Mouse (Mus musculus) lung, embryonic 16.5 days (tissue): Measurements from ENCODE around the gene Pnldc1. TPM values are rescaled to one million over a fixed set of nuclear protein-coding genes. Genes with fewer than 3 reads are reported as not detected.
"Not testable (repeated sequence)": the region's sequence is repeated elsewhere in the genome, so short reads cannot be mapped to it uniquely, and the experiment has no call there.

ENCODE experiments used
- ATAC-seq: fragments of 200-750 bp; cut with Nextera tagmentation; 2 replicates; pipeline ENCODE4 v1.8.0; 2017; ENCODE audit warnings: low read depth, mild to moderate bottlenecking, moderate library complexity
- H3K27ac ChIP-seq: fragments of 300-500 bp; sonication (generic); 2 replicates; pipeline ENCODE4 v1.5.1; 2014; ENCODE audit warnings: mild to moderate bottlenecking, control low read depth, low read length
- H3K27me3 ChIP-seq: fragments of 300-500 bp; sonication (generic); 2 replicates; pipeline ENCODE4 v1.6.1; 2014; ENCODE audit warnings: low read depth, low read length, mixed read lengths; ENCODE audit not compliant: control insufficient read depth, insufficient read depth
- H3K36me3 ChIP-seq: fragments of 300-500 bp; sonication (generic); 2 replicates; pipeline ENCODE4 v1.6.1; 2014; ENCODE audit warnings: low read length; ENCODE audit not compliant: control insufficient read depth, insufficient read depth
- H3K4me1 ChIP-seq: fragments of 300-500 bp; sonication (generic); replicated peaks from 2 replicates; pipeline ENCODE4 v1.6.1; 2014; ENCODE audit warnings: low read length, mixed read lengths; ENCODE audit not compliant: control insufficient read depth, insufficient read depth
- H3K4me2 ChIP-seq: fragments of 300-500 bp; sonication (generic); 2 replicates; pipeline ENCODE4 v1.6.1; 2014; ENCODE audit warnings: low read depth, low read length, control low read depth
- H3K4me3 ChIP-seq: fragments of 300-500 bp; sonication (generic); 2 replicates; pipeline ENCODE4 v1.5.1; 2014; ENCODE audit warnings: mild to moderate bottlenecking, low read length, control low read depth
- H3K9ac ChIP-seq: fragments of 300-500 bp; sonication (generic); 2 replicates; pipeline ENCODE4 v1.6.1; 2014; ENCODE audit warnings: low read length, control low read depth
- H3K9me3 ChIP-seq: fragments of 300-500 bp; sonication (generic); 2 replicates; pipeline ENCODE4 v1.6.1; 2016; ENCODE audit warnings: low read length; ENCODE audit not compliant: control insufficient read depth
- WGBS: fragments of 180-500 bp; shearing (Covaris S2); extraction: QIAGEN DNeasy Blood & Tissue Kit; methylation state at CpG from one replicate; pipeline ENCODE4 v1.1.7; 2014; 5-methylcytosine and 5-hydroxymethylcytosine counted together
- polyA plus RNA-seq: library from polyadenylated mRNA; unstranded; fragments of >200 nt; fragmentation: Nextera tagmentation; extraction: Ambion mirVana; gene quantifications from 2 replicates; pipeline ENCODE4 v1.2.1, GENCODE M21; 2015

Pnldc1 gene
- polyA plus RNA-seq, 1 experiment from 2014 or later = 0.69 TPM

DNA sequence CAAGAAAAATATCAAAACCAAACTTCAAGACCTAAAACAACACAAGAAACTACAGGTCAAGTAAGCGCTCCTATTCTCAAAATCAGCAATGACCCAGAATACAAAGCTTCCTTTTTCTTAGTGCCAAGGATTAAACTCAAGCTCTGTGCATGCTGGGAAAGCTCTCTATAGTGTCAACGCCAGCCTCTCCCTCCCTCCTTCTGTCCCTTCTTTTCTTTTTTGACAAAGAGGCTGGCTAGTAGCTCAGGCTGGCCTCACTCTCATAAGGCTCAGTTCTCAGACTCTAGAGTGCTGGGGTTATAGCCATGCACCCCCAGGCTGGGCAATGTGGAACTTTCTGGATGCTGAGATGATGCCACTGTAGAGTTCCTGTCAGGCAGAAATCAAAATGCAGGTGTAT lies 28.0 kb upstream of the Pnldc1 start:
- Histone ChIP-seq H3K27me3 (no peaks in the 10 kb centered on the region), H3K4me1 (0 out of 2 replicates have a peak, but pooled peaks cover 4% of the 10 kb centered on the region), H3K4me3 (no peak overlapping the region), H3K9ac (no peak overlapping the region), H3K27ac (no peak overlapping the region), H3K9me3 (no peaks in the 10 kb centered on the region), H3K36me3 (no peaks in the 10 kb centered on the region), H3K4me2 (no peak overlapping the region)
- no peak for ATAC-seq
- WGBS = 55% methylated on average over 2 of the region's 2 CpGs

- no peak for ATAC-seq
Measured at GRCm38 (mm10) chr17:12937412-12937970, 27.5 kb upstream of the Pnldc1 start.

DNA sequence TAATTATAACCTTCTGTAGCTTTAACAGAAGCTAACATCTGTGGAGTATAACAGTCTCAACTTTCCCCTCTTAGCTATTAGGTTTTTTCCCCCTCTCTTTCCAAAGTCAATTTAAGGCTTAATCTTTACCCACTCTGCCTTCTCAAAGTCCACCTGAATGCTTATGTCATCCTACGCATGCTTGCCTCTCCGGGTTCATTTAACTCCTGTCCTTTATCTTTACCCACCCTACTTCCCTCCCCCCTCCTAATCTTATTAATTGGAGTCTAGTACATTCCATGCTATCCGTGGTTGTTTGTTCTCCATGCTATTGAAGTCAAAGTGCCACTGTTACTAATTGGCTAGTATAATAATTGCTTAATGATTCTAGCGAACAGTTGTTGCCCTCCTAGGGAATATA lies 25.7 kb upstream of the Pnldc1 start:
- H3K4me3 ChIP-seq = no peak overlapping the region
- no peak for ATAC-seq
- no peak overlapping the region for H3K4me2 ChIP-seq
- H3K27ac ChIP-seq = no peak overlapping the region
- H3K27me3 ChIP-seq = no peaks in the 10 kb centered on the region
- H3K36me3 ChIP-seq = no peaks in the 10 kb centered on the region
- no peak overlapping the region for H3K9ac ChIP-seq
- H3K9me3 ChIP-seq = no peaks in the 10 kb centered on the region
- 48% methylated on average over 4 of the region's 4 CpGs for WGBS
- 0 out of 2 replicates have a peak, but pooled peaks cover 4% of the 10 kb centered on the region for H3K4me1 ChIP-seq

More at GRCm38 (mm10) chr17:12937412-12937970, 27.5 kb upstream of the Pnldc1 start:
- H3K9ac ChIP-seq = no peak overlapping the region
- H3K4me2 ChIP-seq = no peak overlapping the region
- H3K36me3 ChIP-seq = no peaks in the 10 kb centered on the region
- 60% methylated on average over 2 of the region's 2 CpGs for WGBS
- H3K9me3 ChIP-seq = no peaks in the 10 kb centered on the region
- H3K4me3 ChIP-seq = no peak overlapping the region
- no peaks in the 10 kb centered on the region for H3K27me3 ChIP-seq
- H3K27ac ChIP-seq = no peak overlapping the region
- H3K4me1 ChIP-seq = 0 out of 2 replicates have a peak, but pooled peaks cover 4% of the 10 kb centered on the region

- ATAC-seq, H3K9me3 ChIP-seq, H3K4me3 ChIP-seq, H3K9ac ChIP-seq, H3K4me1 ChIP-seq, H3K27me3 ChIP-seq, H3K4me2 ChIP-seq, H3K36me3 ChIP-seq, H3K27ac ChIP-seq: not testable (repeated sequence)
- WGBS = 85% methylated on average over 5 of the region's 5 CpGs
Measured at GRCm38 (mm10) chr17:12931576-12931975, 21.5 kb upstream of the Pnldc1 start.

- no peak overlapping the region for H3K27ac ChIP-seq
- H3K36me3 ChIP-seq = peaks cover 41% of the 10 kb centered on the region
- no peak overlapping the region for H3K4me2 ChIP-seq
- H3K4me1 ChIP-seq = no peaks in the 10 kb centered on the region
- no peak overlapping the region for H3K9ac ChIP-seq
- H3K4me3 ChIP-seq = no peak overlapping the region
- no peak for ATAC-seq
- WGBS = 87% methylated on average over 8 of the region's 8 CpGs
- no peaks in the 10 kb centered on the region for H3K9me3 ChIP-seq
- no peaks in the 10 kb centered on the region for H3K27me3 ChIP-seq
Measured at GRCm38 (mm10) chr17:12925703-12926180, 15.7 kb upstream of the Pnldc1 start.

DNA sequence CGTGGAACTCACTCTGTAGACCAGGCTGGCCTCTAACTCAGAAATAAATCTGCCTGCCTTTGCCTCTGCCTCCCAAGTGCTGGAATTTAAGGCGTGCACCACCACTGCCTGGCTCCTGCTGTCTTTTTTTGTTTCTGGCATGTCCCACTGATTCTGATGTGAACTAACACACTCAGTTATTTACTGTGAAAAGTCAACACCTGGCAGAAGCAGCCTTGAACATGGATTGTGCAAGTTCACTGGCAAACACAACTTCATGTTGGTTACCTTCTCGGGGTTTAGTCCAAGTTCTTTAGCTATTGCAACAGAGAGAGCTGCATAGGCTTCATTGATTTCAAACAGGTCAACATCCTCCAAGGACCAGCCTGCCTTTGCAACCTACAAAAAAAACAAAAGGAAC lies 15.0 kb upstream of the Pnldc1 start:
- peaks cover 49% of the 10 kb centered on the region for H3K36me3 ChIP-seq
- no peaks in the 10 kb centered on the region for H3K9me3 ChIP-seq
- no peak; the same call in 1 of the 2 replicates for ATAC-seq
- no peaks in the 10 kb centered on the region for H3K27me3 ChIP-seq
- H3K4me1 ChIP-seq = no peaks in the 10 kb centered on the region
- H3K4me2 ChIP-seq = no peak overlapping the region
- no peak overlapping the region for H3K9ac ChIP-seq
- no peak overlapping the region for H3K27ac ChIP-seq
- no peak overlapping the region for H3K4me3 ChIP-seq
- WGBS = 85% methylated on average over 3 of the region's 3 CpGs

- Histone ChIP-seq H3K4me2 (no peak overlapping the region), H3K4me1 (0 out of 2 replicates have a peak, but pooled peaks cover 4% of the 10 kb centered on the region), H3K4me3 (no peak overlapping the region), H3K27ac (no peak overlapping the region), H3K36me3 (peaks cover 54% of the 10 kb centered on the region), H3K9ac (no peak overlapping the region), H3K27me3 (no peaks in the 10 kb centered on the region), H3K9me3 (no peaks in the 10 kb centered on the region)
- ATAC-seq = no peak
- WGBS = 97% methylated on average over 1 of the region's 1 CpGs
Measured at GRCm38 (mm10) chr17:12921073-12921472, 11.0 kb upstream of the Pnldc1 start.

GRCm38 (mm10) chr17:12916588-12917380 lies 6.8 kb upstream of the Pnldc1 start:
- peak overlapping the region; percentile 92 for H3K27ac ChIP-seq
- H3K4me1 ChIP-seq = peaks cover 4% of the 10 kb centered on the region; the same call in 1 of the 2 replicates
- peak; percentile 53 for ATAC-seq
- peak overlapping the region; percentile 99 for H3K4me3 ChIP-seq
- H3K4me2 ChIP-seq = peak overlapping the region; percentile 55
- H3K9me3 ChIP-seq = no peaks in the 10 kb centered on the region
- WGBS = under 1% methylated on average over 40 of the region's 40 CpGs
- peaks cover 44% of the 10 kb centered on the region for H3K36me3 ChIP-seq
- peak overlapping the region; percentile 98 for H3K9ac ChIP-seq
- H3K27me3 ChIP-seq = no peaks in the 10 kb centered on the region

DNA sequence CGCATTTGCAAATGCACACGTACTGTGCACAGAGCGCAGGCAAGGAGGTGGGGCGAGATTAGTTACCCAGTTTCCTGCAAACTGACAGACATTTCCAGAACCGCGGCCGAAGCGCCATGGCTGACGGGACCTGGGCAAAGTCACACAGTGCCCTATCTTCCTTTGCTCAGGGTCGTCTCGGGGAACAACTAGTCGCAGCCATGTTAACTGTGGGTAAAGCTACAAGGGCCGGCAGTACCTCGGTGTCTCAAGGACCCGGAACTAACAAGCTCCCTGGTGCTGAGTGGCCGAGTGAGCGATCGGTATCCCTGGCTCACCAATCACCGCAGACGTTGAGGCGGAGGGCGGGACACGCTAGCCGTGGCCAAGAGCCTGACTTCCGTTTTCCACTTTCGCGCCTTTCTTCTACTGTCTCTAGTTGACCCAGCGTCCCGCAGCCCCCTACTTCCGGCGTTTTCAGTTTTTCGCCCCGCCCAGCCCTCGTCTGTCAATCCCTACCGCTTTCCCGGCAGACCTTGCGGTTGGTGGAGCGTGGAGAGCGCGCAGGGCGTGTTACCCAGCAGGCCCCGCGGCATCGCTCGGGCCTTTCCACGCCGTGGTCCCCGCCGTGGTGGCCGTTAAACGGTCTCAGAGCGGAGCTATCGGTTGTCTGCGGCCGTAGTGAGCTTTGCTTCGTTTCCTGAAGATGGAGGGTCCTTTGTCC lies 6.0 kb upstream of the Pnldc1 start, which contains the start of gene Mrpl18:
Mrpl18 (minus strand) TSS at position 465 of the 703 bp plus-strand sequence.
- Histone ChIP-seq H3K9me3 (no peaks in the 10 kb centered on the region), H3K4me1 (peaks cover 4% of the 10 kb centered on the region; the same call in 1 of the 2 replicates), H3K4me2 (peak within 1 kb of the TSS; percentile 72), H3K9ac (peak within 1 kb of the TSS; percentile 98), H3K36me3 (peaks cover 42% of the 10 kb centered on the region), H3K27ac (peak within 1 kb of the TSS; percentile 92), H3K27me3 (no peaks in the 10 kb centered on the region), H3K4me3 (peak within 1 kb of the TSS; percentile 99)
- WGBS = under 1% methylated on average over 56 of the region's 56 CpGs
- peak; percentile 99 for ATAC-seq
